Mouse (Mus musculus) liver, postnatal 0 days (tissue): ENCODE measurements around the gene Tnc. TPM values are rescaled to one million over a fixed set of nuclear protein-coding genes. Genes with fewer than 3 reads are reported as not detected.

Experiments used
- ATAC-seq: fragments of 200-750 bp; cut with Nextera tagmentation; 2 replicates; pipeline ENCODE4 v1.8.0; 2017; ENCODE audit warnings: mild to moderate bottlenecking, moderate library complexity
- DNase-seq: peaks from one replicate; pipeline ENCODE4 v3.0.0-alpha.2; 2016
- H3K27ac ChIP-seq: fragments of 300-500 bp; sonication (generic); 2 replicates; pipeline ENCODE4 v1.5.1; 2014; ENCODE audit warnings: antibody characterized with exemption, moderate library complexity, mild to moderate bottlenecking, low read depth
- H3K27me3 ChIP-seq: fragments of 300-500 bp; sonication (generic); 2 replicates; pipeline ENCODE4 v1.6.1; 2014; ENCODE audit warnings: low read length, control low read depth, mixed read lengths; ENCODE audit not compliant: insufficient read depth
- H3K36me3 ChIP-seq: fragments of 300-500 bp; sonication (generic); replicated peaks from 2 replicates; pipeline ENCODE4 v1.6.1; 2014; ENCODE audit warnings: mild to moderate bottlenecking, control low read depth, low read length, moderate library complexity, mixed read lengths; ENCODE audit not compliant: insufficient read depth
- H3K4me1 ChIP-seq: fragments of 300-500 bp; sonication (generic); 2 replicates; pipeline ENCODE4 v1.6.1; 2014; ENCODE audit warnings: antibody characterized with exemption, mild to moderate bottlenecking, control low read depth; ENCODE audit not compliant: insufficient read depth
- H3K4me2 ChIP-seq: fragments of 300-500 bp; sonication (generic); 2 replicates; pipeline ENCODE4 v1.6.1; 2014; ENCODE audit warnings: low read depth, mild to moderate bottlenecking, low read length, moderate library complexity, mixed read lengths
- H3K4me3 ChIP-seq: fragments of 300-500 bp; sonication (generic); 2 replicates; pipeline ENCODE4 v1.5.1; 2014; ENCODE audit warnings: low read depth, low read length
- H3K9ac ChIP-seq: fragments of 300-500 bp; sonication (generic); replicated peaks from 2 replicates; pipeline ENCODE4 v1.6.1; 2014; ENCODE audit warnings: mild to moderate bottlenecking, moderate library complexity
- H3K9me3 ChIP-seq: fragments of 300-500 bp; sonication (generic); 2 replicates; pipeline ENCODE4 v1.6.1; 2016; ENCODE audit warnings: mild to moderate bottlenecking, control low read depth, low read length, mixed read lengths
- CTCF ChIP-seq: sonication (generic); IDR thresholded peaks from 2 replicates; pipeline ENCODE4 v1.5.1; 2016; ENCODE audit warnings: antibody characterized with exemption, low read depth
- EP300 ChIP-seq: IDR thresholded peaks from 2 replicates; pipeline ENCODE4 v1.6.1; 2016; ENCODE audit warnings: antibody characterized with exemption, low read depth, mild to moderate bottlenecking
- WGBS: fragments of 180-500 bp; shearing (Covaris S2); extraction: QIAGEN DNeasy Blood & Tissue Kit; methylation state at CpG from one replicate; pipeline ENCODE4 v1.1.7; 2014; ENCODE audit not compliant: insufficient replicate concordance; 5-methylcytosine and 5-hydroxymethylcytosine counted together
- polyA plus RNA-seq: library from polyadenylated mRNA; unstranded; fragments of >200 nt; fragmentation: Nextera tagmentation; extraction: Ambion mirVana; gene quantifications from 2 replicates; pipeline ENCODE4 v1.2.1, GENCODE M21; 2015

Gene Tnc
- polyA plus RNA-seq, 1 experiment from 2014 or later = 1.9 TPM

GRCm38 (mm10) chr4:64083858-64084257, 37.0 kb upstream of the Tnc start:
- WGBS = 54% methylated on average over 5 of the region's 5 CpGs

GRCm38 (mm10) chr4:64078029-64078619, 31.3 kb upstream of the Tnc start:
- no peaks in the 10 kb centered on the region for H3K36me3 ChIP-seq
- 69% methylated on average over 2 of the region's 2 CpGs for WGBS
- H3K4me1 ChIP-seq = no peaks in the 10 kb centered on the region
- no peak overlapping the region for H3K9ac ChIP-seq
- H3K4me2 ChIP-seq = no peak overlapping the region
- H3K4me3 ChIP-seq = no peak overlapping the region
- DNase-seq = no peak
- ATAC-seq = no peak
- H3K27ac ChIP-seq = no peak overlapping the region
- TF ChIP-seq EP300 (no peak), CTCF (no peak)
- H3K9me3 ChIP-seq = no peaks in the 10 kb centered on the region
- H3K27me3 ChIP-seq = no peaks in the 10 kb centered on the region

More at GRCm38 (mm10) chr4:64083858-64084257, 37.0 kb upstream of the Tnc start:
- no peak for ATAC-seq
- no peak overlapping the region for H3K27ac ChIP-seq
- H3K4me2 ChIP-seq = no peak overlapping the region
- DNase-seq = no peak
- H3K4me1 ChIP-seq = no peaks in the 10 kb centered on the region
- H3K36me3 ChIP-seq = no peaks in the 10 kb centered on the region
- TF ChIP-seq CTCF (no peak), EP300 (no peak)
- no peaks in the 10 kb centered on the region for H3K9me3 ChIP-seq
- no peak overlapping the region for H3K4me3 ChIP-seq
- no peaks in the 10 kb centered on the region for H3K27me3 ChIP-seq
- no peak overlapping the region for H3K9ac ChIP-seq

- WGBS = 72% methylated on average over 6 of the region's 6 CpGs
- no peak overlapping the region for H3K4me2 ChIP-seq
- no peak overlapping the region for H3K27ac ChIP-seq
- TF ChIP-seq CTCF (no peak), EP300 (no peak)
- ATAC-seq (no peak), DNase-seq (no peak)
- H3K4me3 ChIP-seq = no peak overlapping the region
- H3K27me3 ChIP-seq = no peaks in the 10 kb centered on the region
- H3K9me3 ChIP-seq = no peaks in the 10 kb centered on the region
- no peaks in the 10 kb centered on the region for H3K4me1 ChIP-seq
- H3K9ac ChIP-seq = no peak overlapping the region
- no peaks in the 10 kb centered on the region for H3K36me3 ChIP-seq
These were observed 29.7 kb upstream of the Tnc start for GRCm38 (mm10) chr4:64076349-64077025.

GRCm38 (mm10) chr4:64074725-64075124, 27.9 kb upstream of the Tnc start:
- TF ChIP-seq CTCF = no peak
- no peak for TF ChIP-seq EP300
- DNase-seq (no peak), ATAC-seq (no peak)
- Histone ChIP-seq H3K36me3 (no peaks in the 10 kb centered on the region), H3K27ac (no peak overlapping the region), H3K4me3 (no peak overlapping the region), H3K9me3 (no peaks in the 10 kb centered on the region), H3K4me1 (no peaks in the 10 kb centered on the region), H3K4me2 (no peak overlapping the region), H3K9ac (no peak overlapping the region), H3K27me3 (no peaks in the 10 kb centered on the region)

GRCm38 (mm10) chr4:64067394-64067793, 20.6 kb upstream of the Tnc start:
- WGBS = 62% methylated on average over 7 of the region's 7 CpGs
- no peak overlapping the region for H3K4me2 ChIP-seq
- no peak overlapping the region for H3K27ac ChIP-seq
- ATAC-seq = no peak
- no peaks in the 10 kb centered on the region for H3K9me3 ChIP-seq
- H3K9ac ChIP-seq = no peak overlapping the region
- H3K4me1 ChIP-seq = no peaks in the 10 kb centered on the region
- H3K27me3 ChIP-seq = no peaks in the 10 kb centered on the region
- no peak overlapping the region for H3K4me3 ChIP-seq
- no peaks in the 10 kb centered on the region for H3K36me3 ChIP-seq
- no peak for DNase-seq
- no peak for TF ChIP-seq CTCF

- no peaks in the 10 kb centered on the region for H3K4me1 ChIP-seq
- no peak overlapping the region for H3K9ac ChIP-seq
- H3K27ac ChIP-seq = no peak overlapping the region
- 40% methylated on average over 10 of the region's 10 CpGs for WGBS
- H3K4me2 ChIP-seq = no peak overlapping the region
- H3K9me3 ChIP-seq = no peaks in the 10 kb centered on the region
- DNase-seq (no peak), ATAC-seq (no peak)
- no peaks in the 10 kb centered on the region for H3K27me3 ChIP-seq
- H3K36me3 ChIP-seq = no peaks in the 10 kb centered on the region
- no peak overlapping the region for H3K4me3 ChIP-seq
- TF ChIP-seq CTCF (no peak), EP300 (no peak)
These were observed 18.5 kb upstream of the Tnc start for GRCm38 (mm10) chr4:64065266-64065665.

- Histone ChIP-seq H3K36me3 (no peaks in the 10 kb centered on the region), H3K9ac (no peak overlapping the region), H3K4me2 (no peak overlapping the region), H3K27me3 (no peaks in the 10 kb centered on the region), H3K27ac (no peak overlapping the region), H3K4me3 (no peak overlapping the region), H3K9me3 (no peaks in the 10 kb centered on the region), H3K4me1 (no peaks in the 10 kb centered on the region)
- WGBS = 64% methylated on average over 6 of the region's 6 CpGs
- DNase-seq (no peak), ATAC-seq (no peak)
- no peak for TF ChIP-seq EP300
- no peak for TF ChIP-seq CTCF
These were observed 12.0 kb upstream of the Tnc start for GRCm38 (mm10) chr4:64058856-64059231.
